Mouse (Mus musculus) myocyte (in vitro differentiated cells): ENCODE data around the gene Elovl7. TPM values are rescaled to one million over a fixed set of nuclear protein-coding genes. Genes with fewer than 3 reads are reported as not detected.

Source experiments
- H3K27me3 ChIP-seq: one replicate; pipeline ENCODE4 v1.6.1; 2011; ENCODE audit not compliant: control insufficient read depth, insufficient read depth, insufficient read length
- H3K36me3 ChIP-seq: one replicate; pipeline ENCODE4 v1.6.1; 2011; ENCODE audit not compliant: control insufficient read depth, insufficient read depth
- H3K4me2 ChIP-seq: one replicate; pipeline ENCODE4 v1.6.1; 2011; ENCODE audit warnings: low read depth, control low read depth
- H3K4me3 ChIP-seq: one replicate; pipeline ENCODE4 v1.5.1; 2011; ENCODE audit warnings: mild to moderate bottlenecking, control low read depth, moderate library complexity
- H3K79me2 ChIP-seq: one replicate; pipeline ENCODE4 v1.6.1; 2011; ENCODE audit not compliant: control insufficient read depth, insufficient read depth
- H3ac ChIP-seq: one replicate; pipeline ENCODE4 v1.6.1; 2011; ENCODE audit not compliant: control insufficient read depth, insufficient read length
- CEBPB ChIP-seq: IDR thresholded peaks from 2 replicates; pipeline ENCODE4 v1.6.1; 2011; ENCODE audit warnings: mild to moderate bottlenecking, moderate library complexity; ENCODE audit not compliant: poor library complexity, insufficient read depth, severe bottlenecking
- E2F4 ChIP-seq: IDR thresholded peaks from one replicate; pipeline ENCODE4 v1.6.1; 2011; ENCODE audit warnings: mild to moderate bottlenecking, control low read depth, moderate library complexity; ENCODE audit not compliant: insufficient read depth
- MAX ChIP-seq: IDR thresholded peaks from one replicate; pipeline ENCODE4 v1.6.1; 2011; ENCODE audit warnings: low read depth, mild to moderate bottlenecking, control low read depth
- MYOD1 ChIP-seq, 3 experiments: IDR thresholded peaks; one replicate each; pipeline ENCODE4 v1.6.1; 2011; ENCODE audit warnings: control low read depth in 2 of 3, low read depth in 2 of 3, mild to moderate bottlenecking in 2 of 3, moderate library complexity in 1 of 3; ENCODE audit not compliant: insufficient read length in 2 of 3, control insufficient read depth in 1 of 3
- MYOG ChIP-seq, 3 experiments: IDR thresholded peaks; one replicate each; pipeline ENCODE4 v1.6.1; 2011; ENCODE audit warnings: control low read depth in 2 of 3, low read depth in 2 of 3, mild to moderate bottlenecking in 2 of 3; ENCODE audit not compliant: insufficient read length in 2 of 3, control insufficient read depth in 1 of 3, insufficient read depth in 1 of 3
- POLR2A ChIP-seq: IDR thresholded peaks from one replicate; pipeline ENCODE4 v1.6.1; 2011; ENCODE audit warnings: low read depth, mild to moderate bottlenecking, control low read depth, moderate library complexity; ENCODE audit not compliant: insufficient read length
- POLR2AphosphoS2 ChIP-seq: IDR thresholded peaks from one replicate; pipeline ENCODE4 v1.6.1; 2011; ENCODE audit warnings: low read depth, control low read depth; ENCODE audit not compliant: insufficient read length
- REST ChIP-seq: IDR thresholded peaks from one replicate; pipeline ENCODE4 v1.6.1; 2011; ENCODE audit warnings: mild to moderate bottlenecking, control low read depth, moderate library complexity; ENCODE audit not compliant: insufficient read depth, insufficient read length
- SRF ChIP-seq: IDR thresholded peaks from one replicate; pipeline ENCODE4 v1.6.1; 2011; ENCODE audit warnings: low read depth; ENCODE audit not compliant: control insufficient read depth, insufficient read length
- TCF12 ChIP-seq: IDR thresholded peaks from one replicate; pipeline ENCODE4 v1.6.1; 2011; ENCODE audit warnings: mild to moderate bottlenecking, control low read depth; ENCODE audit not compliant: poor library complexity, insufficient read depth, severe bottlenecking
- TCF3 ChIP-seq: IDR thresholded peaks from one replicate; pipeline ENCODE4 v1.6.1; 2011; ENCODE audit warnings: low read depth, control low read depth; ENCODE audit not compliant: insufficient read length
- USF1 ChIP-seq: IDR thresholded peaks from one replicate; pipeline ENCODE4 v1.6.1; 2011; ENCODE audit warnings: low read depth, mild to moderate bottlenecking, control low read depth, moderate library complexity
- polyA plus RNA-seq: library from polyadenylated mRNA; unstranded; fragments of >200 nt; fragmentation: generic; extraction: Trizol; gene quantifications from one replicate; pipeline ENCODE4 v1.2.1, GENCODE M21; 2012; ENCODE audit warnings: missing spikeins

Elovl7 gene
- polyA plus RNA-seq, 1 experiment, result 0.34 TPM

GRCm38 (mm10) chr13:108316487-108316903, 102.3 kb downstream of the Elovl7 start:
- H3K36me3 ChIP-seq, result no peaks in the 10 kb centered on the region
- peak overlapping the region; percentile 44 for H3K4me3 ChIP-seq
- H3K27me3 ChIP-seq, result no peaks in the 10 kb centered on the region
- H3K79me2 ChIP-seq, result peaks cover 11% of the 10 kb centered on the region
- peak overlapping the region; percentile 74 for H3K4me2 ChIP-seq
- TF ChIP-seq MYOD1 (IDR thresholded peaks at IDR 0.05; ENCODE audit: control insufficient read depth in 1 of 3, insufficient read length in 2 of 3, low read depth in 2 of 3) (no peak), SRF (no peak), MYOG (IDR thresholded peaks at IDR 0.05; ENCODE audit: control insufficient read depth in 1 of 3, insufficient read depth in 1 of 3, insufficient read length in 2 of 3, low read depth in 2 of 3) (no peak), TCF3 (no peak), REST (no peak), TCF12 (no peak), CEBPB (no peak), POLR2A (no peak), USF1 (no peak), POLR2AphosphoS2 (no peak)
- peak overlapping the region; percentile 37 for H3ac ChIP-seq

DNA sequence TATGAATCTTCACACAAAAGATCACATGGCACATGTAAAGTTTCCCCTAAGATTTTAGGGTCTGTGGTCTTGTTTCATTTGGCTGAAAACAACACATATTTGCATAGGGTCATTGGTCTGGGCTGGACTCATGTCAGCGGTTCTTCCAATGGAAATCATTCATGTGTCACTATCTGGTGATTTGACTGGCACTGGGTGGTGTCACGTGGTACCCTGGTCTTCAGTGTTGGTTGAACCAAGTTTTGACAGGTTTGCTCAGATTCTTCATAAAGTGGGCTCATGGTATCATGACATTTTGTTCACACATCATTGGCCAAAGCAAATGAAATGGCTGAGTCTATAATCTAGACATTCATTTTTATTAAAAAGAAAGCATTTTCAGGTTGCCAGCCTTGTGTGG, 103.2 kb downstream of the Elovl7 start:
- peak overlapping the region; percentile 74 for H3K4me2 ChIP-seq
- H3K36me3 ChIP-seq, result no peaks in the 10 kb centered on the region
- TF ChIP-seq E2F4 (no peak), TCF12 (no peak), POLR2A (no peak), POLR2AphosphoS2 (no peak), MYOD1 (IDR thresholded peaks at IDR 0.05; ENCODE audit: control insufficient read depth in 1 of 3, insufficient read length in 2 of 3, low read depth in 2 of 3) (no peak)
- H3ac ChIP-seq, result no peak overlapping the region
- H3K4me3 ChIP-seq, result peak overlapping the region; percentile 44
- no peaks in the 10 kb centered on the region for H3K27me3 ChIP-seq
- H3K79me2 ChIP-seq, result peaks cover 11% of the 10 kb centered on the region

- Histone ChIP-seq H3K79me2 (peaks cover 11% of the 10 kb centered on the region), H3K27me3 (no peaks in the 10 kb centered on the region), H3K36me3 (no peaks in the 10 kb centered on the region), H3K4me2 (no peak overlapping the region), H3ac (no peak overlapping the region), H3K4me3 (no peak overlapping the region)
- TF ChIP-seq SRF (no peak), E2F4 (no peak), CEBPB (no peak), REST (no peak), TCF3 (no peak), MYOD1 (IDR thresholded peaks at IDR 0.05; ENCODE audit: control insufficient read depth in 1 of 3, insufficient read length in 2 of 3, low read depth in 2 of 3) (no peak), POLR2A (no peak), MAX (no peak)
Measured at GRCm38 (mm10) chr13:108319028-108319427, 104.8 kb downstream of the Elovl7 start.

DNA sequence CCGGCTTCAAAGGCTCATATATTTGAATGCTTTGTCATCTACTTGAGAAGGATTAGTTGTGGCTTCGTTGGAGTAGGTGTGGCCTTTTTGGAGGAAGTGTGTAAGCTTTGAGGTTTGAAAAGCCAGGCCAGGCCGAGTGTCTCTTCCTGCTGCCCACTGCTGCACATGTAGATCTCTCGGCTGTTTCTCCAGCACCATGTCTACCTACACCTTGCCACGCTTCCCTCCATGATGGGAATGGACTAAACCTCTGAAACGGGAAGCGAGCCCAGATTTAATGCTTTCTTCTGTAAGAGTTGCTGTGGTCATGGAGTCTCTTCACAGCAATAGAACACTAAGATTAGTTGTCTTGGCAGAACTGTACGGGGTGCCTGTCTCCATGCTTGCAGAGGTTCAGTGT, 106.0 kb downstream of the Elovl7 start:
- H3K36me3 ChIP-seq, result no peaks in the 10 kb centered on the region
- H3K4me3 ChIP-seq, result no peak overlapping the region
- H3ac ChIP-seq, result no peak overlapping the region
- H3K4me2 ChIP-seq, result no peak overlapping the region
- TF ChIP-seq POLR2AphosphoS2 (no peak), TCF3 (no peak), MAX (no peak), CEBPB (no peak), REST (no peak), TCF12 (no peak), SRF (no peak), POLR2A (no peak), MYOD1 (IDR thresholded peaks at IDR 0.05; ENCODE audit: control insufficient read depth in 1 of 3, insufficient read length in 2 of 3, low read depth in 2 of 3) (no peak), MYOG (IDR thresholded peaks at IDR 0.05; ENCODE audit: control insufficient read depth in 1 of 3, insufficient read depth in 1 of 3, insufficient read length in 2 of 3, low read depth in 2 of 3) (no peak)
- peaks cover 11% of the 10 kb centered on the region for H3K79me2 ChIP-seq
- H3K27me3 ChIP-seq, result no peaks in the 10 kb centered on the region

DNA sequence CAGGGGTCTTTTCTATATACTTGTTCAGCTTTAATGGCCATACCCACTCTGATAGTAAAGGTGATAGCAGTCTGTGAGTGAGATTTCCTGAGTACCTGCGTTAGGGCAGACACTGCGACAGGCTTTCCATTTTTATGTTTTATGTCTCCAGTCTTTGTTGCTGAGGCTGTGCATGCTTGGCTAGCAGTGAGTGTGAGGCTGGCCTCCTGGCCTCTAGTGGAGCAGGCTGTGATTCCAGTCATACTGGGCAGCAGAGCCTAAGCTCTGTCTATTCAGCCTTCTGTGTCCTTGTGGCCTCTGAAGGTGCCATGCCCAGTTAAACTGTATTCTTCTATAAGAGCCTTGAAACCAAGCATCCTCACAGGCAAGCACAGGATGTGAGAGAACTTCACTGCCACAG, 108.3 kb downstream of the Elovl7 start:
- no peaks in the 10 kb centered on the region for H3K27me3 ChIP-seq
- no peak overlapping the region for H3ac ChIP-seq
- no peaks in the 10 kb centered on the region for H3K36me3 ChIP-seq
- H3K4me3 ChIP-seq, result no peak overlapping the region
- no peak for TF ChIP-seq MYOG (IDR thresholded peaks at IDR 0.05; ENCODE audit: control insufficient read depth in 1 of 3, insufficient read depth in 1 of 3, insufficient read length in 2 of 3, low read depth in 2 of 3)
- TF ChIP-seq MYOD1 (IDR thresholded peaks at IDR 0.05; ENCODE audit: control insufficient read depth in 1 of 3, insufficient read length in 2 of 3, low read depth in 2 of 3), result no peak
- TF ChIP-seq POLR2AphosphoS2, result no peak
- TF ChIP-seq SRF, result no peak
- TF ChIP-seq E2F4, result no peak
- TF ChIP-seq TCF3, result no peak
- TF ChIP-seq TCF12, result no peak
- no peak overlapping the region for H3K4me2 ChIP-seq
- H3K79me2 ChIP-seq, result peaks cover 3% of the 10 kb centered on the region

DNA sequence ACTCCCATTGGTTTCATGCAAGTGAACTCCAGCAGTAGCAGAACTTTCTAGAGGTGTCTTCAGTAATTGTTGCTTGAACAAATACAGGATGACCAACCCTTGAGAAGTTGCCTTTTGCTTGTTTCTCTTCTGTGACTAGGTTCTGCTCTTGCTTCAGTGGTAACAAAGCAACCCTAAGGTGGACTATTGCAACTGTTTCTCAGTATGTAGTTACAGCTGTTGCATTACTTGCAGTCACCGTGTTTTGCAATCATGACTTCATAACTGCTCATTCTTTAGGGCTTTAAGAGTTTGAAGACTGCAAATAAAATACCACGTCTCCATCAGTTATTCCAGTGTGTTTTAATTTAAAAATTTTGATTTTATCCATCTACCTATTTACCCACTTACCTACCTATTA, 109.1 kb downstream of the Elovl7 start:
- Histone ChIP-seq H3ac (no peak overlapping the region), H3K4me2 (no peak overlapping the region), H3K79me2 (no peaks in the 10 kb centered on the region), H3K36me3 (no peaks in the 10 kb centered on the region), H3K4me3 (no peak overlapping the region), H3K27me3 (no peaks in the 10 kb centered on the region)
- TF ChIP-seq MAX (no peak), POLR2A (no peak), REST (no peak), TCF12 (no peak), MYOG (IDR thresholded peaks at IDR 0.05; ENCODE audit: control insufficient read depth in 1 of 3, insufficient read depth in 1 of 3, insufficient read length in 2 of 3, low read depth in 2 of 3) (no peak), CEBPB (no peak), E2F4 (no peak), SRF (no peak), MYOD1 (IDR thresholded peaks at IDR 0.05; ENCODE audit: control insufficient read depth in 1 of 3, insufficient read length in 2 of 3, low read depth in 2 of 3) (no peak), POLR2AphosphoS2 (no peak), TCF3 (no peak), USF1 (no peak)
